Mouse (Mus musculus) cerebellum, adult 9-11 months (tissue): ENCODE measurements around the gene Clec4f.
"Not testable (repeated sequence)": the region's sequence is repeated elsewhere in the genome, so short reads cannot be mapped to it uniquely, and the experiment has no call there.

Experiments used
- DNase-seq: peaks from one replicate; pipeline ENCODE4 v3.0.0; 2022

Gene Clec4f

DNA sequence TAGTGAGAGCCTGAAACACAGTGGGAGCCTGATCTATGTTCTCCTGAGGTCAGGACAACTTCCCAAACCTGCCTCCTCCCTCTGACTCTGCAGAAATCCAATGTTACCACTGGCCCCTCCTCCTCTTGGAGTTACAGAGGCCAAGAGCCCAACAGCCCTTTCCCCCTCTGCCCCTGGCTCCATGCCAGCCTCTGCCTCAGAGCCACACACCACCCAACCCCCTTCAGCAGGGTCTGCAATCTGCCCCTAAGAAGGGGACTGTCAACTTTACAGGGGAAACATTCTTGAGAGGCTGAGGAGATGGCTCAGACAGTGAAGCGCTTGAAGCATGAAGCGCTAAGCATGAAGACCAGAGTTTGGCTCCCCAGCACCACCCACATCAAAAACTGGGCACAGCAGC is at the start of gene Clec4f:
Gene Clec4f, minus strand, starts transcription at position 101 of the 400 bp plus-strand sequence.
- DNase-seq = no peak

- DNase-seq = no peak
These were observed 48.7 kb upstream of the Clec4f start for GRCm38 (mm10) chr6:83704701-83705100.

- no peak for DNase-seq
These were observed 48.3 kb upstream of the Clec4f start for GRCm38 (mm10) chr6:83704294-83704693.

GRCm38 (mm10) chr6:83703722-83704078 is 47.7 kb upstream of the Clec4f start:
- DNase-seq = no peak

GRCm38 (mm10) chr6:83703000-83703721 is 47.2 kb upstream of the Clec4f start:
- DNase-seq = no peak

DNA sequence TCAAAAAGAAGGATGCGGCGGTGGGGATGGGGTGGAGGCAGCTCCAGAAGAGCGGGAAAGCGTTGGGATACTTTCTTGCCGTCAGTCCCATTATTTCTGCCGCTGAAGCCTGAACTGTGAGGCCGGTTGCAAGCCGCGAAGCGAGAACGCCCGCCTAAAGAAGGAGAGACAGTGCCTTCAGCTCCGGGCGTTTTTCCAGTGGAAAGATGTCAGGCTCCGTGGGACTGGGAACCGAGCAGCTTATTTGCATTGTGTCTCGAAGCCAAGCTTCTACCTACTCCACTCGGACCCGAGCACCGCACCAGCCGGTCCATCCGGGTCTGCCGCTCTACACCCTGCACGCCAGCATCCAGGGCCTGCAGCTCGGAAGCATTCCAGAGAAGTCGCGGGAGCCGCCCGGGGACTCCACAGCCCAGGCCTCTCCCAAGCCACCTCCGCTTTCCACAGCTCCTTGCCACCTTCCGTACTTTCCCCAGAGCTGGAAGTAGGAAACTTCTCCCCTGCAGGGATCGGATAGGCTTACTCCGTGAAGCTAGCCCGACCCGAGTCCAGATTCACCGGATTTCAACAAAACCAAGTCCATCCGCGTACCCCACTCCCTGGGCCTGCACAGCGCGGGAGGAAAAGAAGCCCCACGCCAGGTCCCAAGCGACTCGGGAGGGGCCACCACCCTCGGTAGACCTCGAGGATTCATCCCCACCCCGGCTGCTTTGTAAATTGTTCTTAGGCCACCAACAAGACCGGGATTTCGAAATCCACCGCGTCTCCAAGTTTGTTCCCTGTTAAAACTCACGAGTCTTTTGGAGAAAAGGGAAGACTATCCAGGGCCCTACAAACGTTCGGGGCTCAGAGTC is 46.4 kb upstream of the Clec4f start:
- no peak for DNase-seq

- DNase-seq = no peak
These were observed 45.0 kb upstream of the Clec4f start for GRCm38 (mm10) chr6:83701001-83701400.

- no peak for DNase-seq
These were observed 44.0 kb upstream of the Clec4f start for GRCm38 (mm10) chr6:83699971-83700370.

DNA sequence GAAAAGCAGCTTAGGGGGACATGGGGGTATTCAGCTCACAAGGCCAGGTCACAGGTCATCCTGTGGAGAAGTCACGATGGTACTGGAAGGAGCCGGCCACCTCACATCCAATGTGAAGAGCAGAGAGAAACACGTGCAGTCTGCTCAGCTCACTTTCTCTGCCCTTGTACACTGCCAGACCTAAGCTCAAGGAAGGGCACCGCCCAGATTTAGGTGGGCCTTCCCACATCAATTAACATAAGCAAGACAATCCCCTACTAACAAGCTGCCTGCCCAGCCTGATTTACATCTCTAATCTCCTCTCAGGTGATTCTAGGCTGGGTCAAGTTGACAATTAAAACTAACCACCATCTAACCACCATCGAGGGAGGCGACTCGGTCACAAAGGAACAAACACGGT is 41.9 kb upstream of the Clec4f start:
- no peak for DNase-seq

- DNase-seq = no peak
These were observed 40.7 kb upstream of the Clec4f start for GRCm38 (mm10) chr6:83696684-83697083.

GRCm38 (mm10) chr6:83695731-83696130 is 39.7 kb upstream of the Clec4f start:
- no peak for DNase-seq

GRCm38 (mm10) chr6:83693835-83694234 is 37.8 kb upstream of the Clec4f start:
- no peak for DNase-seq

DNA sequence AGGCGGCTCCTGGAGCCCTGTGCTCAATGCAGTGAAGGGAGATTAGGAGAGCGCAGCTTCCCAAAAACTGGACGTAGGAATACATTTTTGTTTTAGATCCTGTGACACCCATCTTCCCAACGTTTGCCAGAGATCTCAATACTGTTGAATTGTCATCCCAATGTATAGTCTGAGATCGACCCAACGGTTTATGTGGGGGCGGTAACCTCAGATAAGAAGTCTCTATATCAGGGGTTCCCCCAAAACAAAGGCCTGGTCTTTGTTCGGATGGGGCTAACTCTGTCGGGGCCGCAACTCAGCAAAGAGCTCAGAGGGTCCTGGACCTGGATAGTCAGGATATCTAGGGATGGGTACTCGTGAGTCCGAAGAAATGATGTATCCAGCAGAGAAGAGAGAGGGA is 37.0 kb upstream of the Clec4f start:
- no peak for DNase-seq

GRCm38 (mm10) chr6:83690936-83691335 is 34.9 kb upstream of the Clec4f start:
- no peak for DNase-seq

DNA sequence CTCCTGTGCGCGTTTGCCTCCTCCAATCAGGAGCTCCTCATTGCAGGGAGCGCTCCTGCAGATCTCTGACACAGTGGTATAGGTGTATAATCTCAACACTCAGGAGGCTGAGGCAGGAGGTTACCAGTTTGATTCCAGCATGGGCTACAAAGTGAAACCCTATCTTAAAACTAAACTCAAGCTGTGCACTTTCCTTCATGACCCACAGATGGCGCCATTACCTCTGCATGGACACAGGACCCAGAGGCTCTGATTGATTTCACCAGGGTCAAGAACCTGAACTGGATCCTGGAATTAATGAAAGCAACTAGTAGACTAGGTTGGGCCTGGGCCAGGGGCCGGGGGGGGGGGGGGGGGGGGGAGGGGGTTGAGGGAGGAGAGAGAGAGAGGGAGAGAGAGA is 34.3 kb upstream of the Clec4f start:
- no peak for DNase-seq

- no peak for DNase-seq
These were observed 33.4 kb upstream of the Clec4f start for GRCm38 (mm10) chr6:83689374-83689773.

- no peak for DNase-seq
These were observed 21.8 kb upstream of the Clec4f start, which contains the start of gene Cd207 for GRCm38 (mm10) chr6:83677757-83678156. TSS of gene Cd207 (minus strand) at chr6:83677857.

GRCm38 (mm10) chr6:83673395-83673794 is 17.4 kb upstream of the Clec4f start:
- DNase-seq = peak; percentile 47

GRCm38 (mm10) chr6:83665009-83665408 is 9.0 kb upstream of the Clec4f start:
- no peak for DNase-seq

DNA sequence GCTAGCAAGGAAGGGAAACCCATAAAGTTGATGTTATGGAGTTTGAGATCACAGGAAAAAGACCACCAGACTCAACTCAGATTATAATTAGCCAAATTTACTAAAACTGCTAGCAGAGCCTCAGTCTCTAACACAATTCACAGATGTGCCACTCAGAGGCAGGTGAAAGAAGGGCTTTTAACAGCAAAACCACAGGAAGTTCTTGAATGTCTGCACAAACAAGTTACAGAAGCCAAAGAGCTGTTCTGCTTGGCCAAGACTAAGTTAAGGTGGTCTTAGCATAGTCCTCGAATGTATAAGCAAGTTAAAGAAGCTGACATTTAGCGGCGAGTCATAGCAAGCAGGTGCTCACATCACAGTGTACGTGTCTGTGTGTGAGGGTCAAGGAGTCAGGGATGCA is 4.8 kb upstream of the Clec4f start:
- DNase-seq = no peak

- no peak for DNase-seq
These were observed 9.3 kb downstream of the Clec4f start for GRCm38 (mm10) chr6:83646715-83647114.

- no peak for DNase-seq
These were observed 20.7 kb downstream of the Clec4f start for GRCm38 (mm10) chr6:83635329-83635728.

DNA sequence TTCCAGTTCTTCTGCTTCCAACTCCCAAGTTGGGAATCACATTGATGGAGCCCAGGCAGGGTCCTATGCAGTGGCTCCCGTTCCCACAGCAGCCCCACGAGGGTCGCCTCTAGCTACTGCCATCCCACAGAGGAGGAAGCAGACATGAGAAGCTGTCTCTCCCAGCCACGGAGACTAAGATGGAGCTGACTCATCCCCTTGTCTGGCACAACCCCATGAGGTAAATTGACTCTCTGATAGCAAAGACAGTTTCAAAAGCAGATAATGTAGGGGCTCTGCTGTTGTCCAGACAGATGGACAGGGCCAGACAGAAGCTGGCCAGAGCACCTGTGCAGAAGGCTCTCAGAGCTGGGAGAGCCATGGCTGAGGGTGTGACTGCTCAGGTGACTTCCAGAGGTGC is 21.4 kb downstream of the Clec4f start:
- not testable (repeated sequence) for DNase-seq

DNA sequence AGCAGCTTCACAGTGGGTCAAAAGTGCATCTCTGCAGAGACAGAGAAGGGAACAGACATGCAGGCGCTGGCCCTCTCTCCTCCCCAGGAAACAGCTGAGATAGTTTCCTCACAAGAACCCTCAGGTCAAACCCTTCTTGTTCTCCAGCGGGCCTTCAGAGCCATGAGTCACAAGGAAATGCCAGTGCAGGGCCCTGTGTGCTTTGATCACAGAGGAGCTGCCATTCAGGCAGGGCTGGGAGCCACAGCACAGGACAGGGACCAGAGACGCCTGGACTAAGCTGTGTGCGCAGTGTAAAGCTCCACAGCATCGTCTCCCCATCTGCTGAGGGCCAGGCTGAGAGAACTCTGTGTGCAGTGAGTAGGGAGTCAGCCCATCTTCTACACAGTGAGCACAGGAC is 21.9 kb downstream of the Clec4f start:
- not testable (repeated sequence) for DNase-seq
